Mouse (Mus musculus): ENCODE results near the gene Dnajc5g.

Dnajc5g gene

DNA sequence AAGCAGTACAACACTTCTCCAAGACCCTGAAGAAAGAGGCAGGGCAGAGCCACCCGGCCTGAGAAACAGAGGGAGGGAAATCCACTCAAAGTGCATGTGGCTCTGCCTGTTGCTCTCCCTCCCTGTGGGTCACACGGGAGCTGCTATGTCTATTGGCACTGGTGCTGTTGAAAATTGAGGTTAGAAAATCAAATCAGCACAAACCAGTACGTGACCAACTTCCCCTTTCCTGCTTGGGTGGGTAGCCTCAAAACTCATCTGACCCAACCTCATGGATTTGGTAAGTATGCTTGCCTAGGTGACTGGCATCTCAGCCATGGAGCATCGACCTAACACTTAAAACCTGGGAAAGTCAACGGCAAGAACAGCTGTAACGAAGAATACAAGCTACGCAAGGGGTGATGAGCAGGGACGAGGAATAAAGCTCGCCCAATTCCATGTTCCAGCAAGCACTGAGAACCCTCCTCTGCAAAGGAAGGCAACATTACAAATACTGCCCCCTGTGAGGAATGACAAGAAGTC lies at the start of gene Dnajc5g:
TSS of gene Dnajc5g (plus strand) at position 472 of the 522 bp plus-strand sequence.
- no peak for DNase-seq

DNA sequence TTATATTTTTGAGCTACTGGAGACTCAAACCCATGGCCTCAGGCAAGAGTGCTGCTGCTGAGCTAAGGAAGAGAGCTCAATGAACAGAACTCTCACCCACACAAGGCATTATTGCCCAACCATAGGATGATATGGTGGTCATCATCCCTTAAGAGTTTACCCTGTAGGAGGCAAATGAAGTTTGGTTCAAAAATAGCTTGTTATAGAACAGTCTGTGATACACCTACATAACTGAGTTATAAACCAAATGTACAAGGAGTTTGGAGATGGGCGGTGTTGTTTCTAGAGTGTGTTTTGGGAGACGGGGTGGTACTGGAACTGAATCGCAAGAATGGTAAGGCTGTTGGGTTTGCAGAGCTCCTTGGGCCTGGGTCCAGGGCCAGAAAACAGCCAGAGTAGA lies 36.3 kb upstream of the Dnajc5g start:
- no peak for DNase-seq

DNA sequence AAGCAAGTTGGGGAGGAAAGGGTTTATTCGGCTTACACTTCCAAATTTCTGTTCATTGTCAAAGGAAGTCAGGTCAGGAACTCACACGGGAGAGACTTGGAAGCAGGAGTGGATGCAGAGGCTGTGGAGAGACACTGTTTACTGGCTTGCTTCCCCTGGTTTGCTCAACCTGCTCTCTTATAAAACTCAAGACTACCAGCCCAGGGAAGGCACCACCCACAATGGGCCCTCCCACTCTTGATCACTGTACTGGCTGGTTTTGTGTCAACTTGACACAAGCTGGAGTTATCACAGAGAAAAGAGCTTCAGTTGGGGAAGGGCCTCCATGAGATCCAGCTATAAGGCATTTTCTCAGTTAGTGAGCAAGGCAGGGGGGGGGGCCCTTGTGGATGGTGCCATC lies 35.0 kb upstream of the Dnajc5g start:
- DNase-seq = no peak

DNA sequence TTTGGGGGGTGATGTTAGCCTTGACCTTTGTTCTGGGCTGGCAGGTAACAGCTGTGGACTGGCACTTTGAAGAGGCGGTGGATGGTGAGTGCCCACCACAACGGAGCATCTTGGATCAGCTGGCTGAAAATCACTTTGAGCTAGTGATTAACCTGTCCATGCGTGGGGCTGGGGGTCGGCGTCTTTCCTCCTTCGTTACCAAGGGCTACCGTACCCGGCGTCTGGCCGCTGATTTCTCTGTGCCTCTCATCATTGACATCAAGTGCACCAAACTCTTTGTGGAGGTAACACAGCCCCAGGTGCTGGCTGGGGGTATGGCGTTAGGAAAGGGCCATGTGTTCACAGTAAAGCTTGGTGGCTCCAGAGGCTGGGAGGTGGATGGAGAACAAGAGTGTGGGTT lies 34.3 kb upstream of the Dnajc5g start:
- DNase-seq = no peak

DNA sequence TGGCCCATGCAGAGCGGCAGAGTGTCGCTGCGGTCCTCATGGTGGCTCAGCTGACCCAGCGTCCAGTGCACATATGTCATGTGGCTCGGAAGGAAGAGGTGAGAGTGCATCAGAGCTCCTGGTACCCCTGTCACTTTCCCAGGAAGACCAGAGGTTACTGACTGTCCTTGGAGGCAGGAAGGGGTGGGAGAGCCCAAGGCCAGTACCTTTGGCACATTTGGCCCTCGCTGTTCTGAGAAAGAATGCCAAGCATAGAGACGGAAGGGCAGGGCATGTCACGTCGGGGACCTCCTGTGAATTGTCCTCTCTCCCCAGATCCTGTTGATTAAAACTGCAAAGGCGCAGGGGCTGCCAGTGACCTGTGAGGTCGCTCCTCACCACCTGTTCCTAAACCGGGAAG lies 32.9 kb upstream of the Dnajc5g start:
- DNase-seq = no peak

DNA sequence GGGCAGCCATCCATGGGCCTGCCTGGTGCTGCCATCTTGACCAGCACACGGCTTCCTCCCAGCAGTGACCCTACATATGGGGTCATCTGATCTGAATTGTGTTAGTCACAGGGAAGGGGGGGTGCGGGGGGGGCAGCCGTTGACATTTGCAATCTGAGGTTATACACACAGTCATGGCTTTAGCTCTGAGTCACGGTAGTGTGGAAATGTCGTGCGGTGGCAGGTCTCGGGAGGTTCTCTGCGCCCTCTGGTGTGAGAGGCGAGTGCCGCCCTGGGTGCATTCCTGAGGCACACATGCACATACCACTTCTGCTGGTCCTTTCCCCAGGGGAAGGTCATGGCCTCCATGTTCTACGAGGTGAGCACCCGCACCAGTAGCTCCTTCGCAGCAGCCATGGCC lies 29.7 kb upstream of the Dnajc5g start:
- no peak for DNase-seq

DNA sequence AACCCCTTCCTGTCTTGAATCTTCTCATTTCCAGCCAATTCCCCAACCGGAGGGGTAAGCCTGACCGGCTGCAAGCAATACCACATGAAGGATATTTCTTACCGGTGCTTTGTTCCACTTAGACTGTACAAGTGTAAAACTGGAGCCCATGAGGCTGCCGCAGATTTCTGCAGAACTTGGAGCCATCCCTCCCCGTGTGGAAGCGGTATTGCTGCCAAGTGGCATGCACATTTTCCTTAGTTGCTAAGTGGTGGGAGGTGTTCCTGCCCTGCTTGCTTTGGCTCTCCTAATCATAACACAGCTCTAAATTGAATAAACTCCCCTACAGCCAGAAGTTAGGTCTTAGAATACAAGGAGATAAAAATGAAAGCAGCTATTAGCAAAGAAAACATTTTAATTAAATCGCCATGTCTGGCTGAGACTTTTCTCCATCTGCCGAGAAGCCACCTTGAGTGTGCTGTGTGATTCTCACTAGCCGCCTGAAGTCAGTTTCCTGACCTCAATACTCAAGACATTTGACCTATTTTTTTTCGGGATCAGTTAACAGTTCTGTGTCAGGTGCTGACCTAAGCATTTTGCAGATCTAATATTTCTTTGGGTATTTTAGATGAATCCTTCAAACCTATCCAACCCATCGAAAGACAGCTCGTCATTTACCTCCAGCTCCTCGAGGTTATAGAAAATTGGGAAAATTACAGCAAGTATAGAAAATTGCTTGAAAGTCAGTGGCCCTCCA lies 25.9 kb upstream of the Dnajc5g start:
- DNase-seq = no peak

DNA sequence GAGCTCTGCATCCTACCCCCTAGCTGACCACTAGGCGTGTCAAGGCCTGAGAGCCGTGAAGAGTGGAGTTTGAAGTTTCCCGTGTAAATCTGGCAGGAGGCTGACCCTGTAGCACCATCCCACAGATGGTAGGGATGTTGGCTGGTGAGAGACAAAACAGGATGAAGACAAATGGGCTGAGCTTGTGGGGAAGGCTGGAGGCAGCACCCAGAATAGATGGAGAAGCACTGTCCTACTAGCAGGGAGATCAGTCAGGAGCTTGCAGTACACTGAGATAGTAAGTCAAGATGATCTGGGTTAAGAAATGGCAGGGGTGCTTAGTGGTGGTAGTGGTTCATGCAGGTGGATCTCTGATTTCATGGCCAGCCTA lies 25.3 kb upstream of the Dnajc5g start:
- DNase-seq = no peak

DNA sequence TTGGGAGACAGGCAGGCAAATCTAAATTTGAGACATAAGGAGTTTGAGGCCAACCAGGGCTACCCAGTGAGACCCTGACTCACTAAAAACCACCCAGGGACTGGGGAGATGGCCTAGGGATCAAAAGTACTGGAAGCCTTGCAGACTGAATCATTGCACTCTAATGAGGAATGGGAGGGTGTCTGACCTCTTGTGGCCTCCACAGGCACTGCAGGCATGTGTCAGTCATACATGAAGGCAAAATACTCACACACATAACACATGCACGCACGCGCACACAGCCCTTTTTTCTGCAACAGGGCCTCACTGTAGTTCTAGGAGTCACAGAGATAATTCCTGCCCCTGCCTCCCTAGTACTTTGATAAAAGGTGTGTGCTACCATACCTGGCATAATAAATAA lies 24.7 kb upstream of the Dnajc5g start:
- peak; percentile 60 for DNase-seq

DNA sequence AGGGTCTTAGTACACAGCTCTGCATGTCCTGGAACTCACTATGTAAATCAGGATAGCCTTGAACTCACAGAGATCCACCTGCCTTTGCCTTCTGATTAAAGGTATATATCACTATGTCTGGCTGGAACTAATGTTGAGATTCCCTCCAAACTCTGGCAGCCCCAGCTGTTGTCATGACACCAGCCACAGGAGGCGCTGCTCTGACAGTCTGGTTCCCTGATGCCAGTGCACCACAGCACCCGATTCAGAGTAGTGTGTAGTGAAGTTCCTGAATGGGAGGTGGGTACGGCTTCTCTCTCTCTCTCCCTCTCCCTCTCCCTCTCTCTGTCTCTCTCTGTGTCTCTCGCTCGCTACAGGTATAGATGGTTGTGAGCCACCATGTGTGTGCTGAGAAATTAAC lies 23.7 kb upstream of the Dnajc5g start:
- DNase-seq = peak; percentile 68

DNA sequence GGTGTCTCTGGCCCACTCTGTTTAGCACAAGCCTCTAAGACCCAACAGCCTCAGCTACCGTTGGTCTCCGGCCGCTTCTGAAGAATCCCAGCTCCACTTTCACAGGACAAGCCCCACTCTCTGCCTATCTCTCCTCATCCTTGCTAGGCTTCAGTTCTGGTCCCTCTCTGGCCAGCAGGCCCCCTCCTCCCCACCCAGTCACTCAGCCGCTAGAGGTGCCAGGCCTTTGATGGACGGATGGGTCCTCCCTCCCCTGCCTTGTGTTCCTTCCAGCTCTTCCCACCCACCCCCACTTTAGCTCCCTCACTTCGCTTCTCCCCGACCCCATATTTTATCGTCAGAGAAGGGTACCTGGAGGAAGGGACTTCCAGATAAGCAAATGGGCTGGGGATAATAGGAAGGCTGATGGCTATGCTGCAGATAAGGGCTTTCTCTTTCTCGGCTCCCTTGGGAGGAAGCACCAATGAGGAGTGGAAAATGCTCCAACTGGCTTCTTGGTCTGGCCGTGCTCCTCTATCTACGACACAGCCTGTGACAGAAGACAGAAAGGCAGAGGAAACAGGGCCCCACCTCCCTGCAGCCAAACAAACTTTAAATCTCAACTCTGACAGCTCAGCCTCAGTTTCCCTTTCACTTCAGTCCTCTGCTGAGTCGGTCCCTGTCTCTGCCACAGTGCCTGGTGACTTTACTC lies 23.0 kb upstream of the Dnajc5g start:
- DNase-seq = peak; percentile 4

DNA sequence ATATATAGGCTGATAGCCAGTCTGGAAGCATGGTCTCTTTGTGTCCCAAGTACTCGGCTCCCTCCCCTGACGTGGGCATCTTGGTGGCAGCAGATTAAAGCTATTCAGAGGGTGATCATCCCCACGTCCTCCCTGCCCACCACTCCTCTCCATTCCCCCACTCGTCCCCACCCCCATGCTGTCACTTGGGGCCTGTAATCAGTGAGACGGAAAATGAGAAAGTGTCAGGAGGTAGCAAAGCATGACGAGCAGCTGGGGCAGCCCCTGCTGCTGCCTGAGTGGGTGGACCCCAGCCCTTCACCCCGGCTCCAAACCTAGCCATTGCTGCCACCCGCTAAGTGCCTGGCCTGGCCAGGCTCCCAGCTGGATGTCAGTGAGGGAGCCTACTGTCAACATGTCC lies 22.1 kb upstream of the Dnajc5g start:
- no peak for DNase-seq

DNA sequence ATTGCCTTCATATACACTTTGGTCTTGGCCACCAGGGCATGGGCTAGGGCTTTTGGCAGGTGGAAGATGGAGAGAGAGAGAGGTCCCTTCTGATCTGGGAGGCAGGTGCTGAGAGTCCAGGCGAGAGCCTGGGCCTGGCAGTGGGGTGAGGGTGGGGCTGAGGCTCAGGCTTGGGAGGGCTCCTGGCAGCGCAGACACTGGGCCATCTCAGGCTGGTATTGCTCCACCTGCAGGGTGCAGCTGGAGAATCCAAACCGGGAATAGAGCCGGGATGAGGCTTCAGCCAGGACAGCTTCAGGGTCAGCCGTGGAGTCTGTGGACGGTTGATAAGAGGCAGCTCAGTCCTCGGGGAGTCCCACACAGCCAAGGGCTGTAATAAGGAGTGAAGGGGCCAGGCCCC lies 19.5 kb upstream of the Dnajc5g start:
- DNase-seq = no peak

DNA sequence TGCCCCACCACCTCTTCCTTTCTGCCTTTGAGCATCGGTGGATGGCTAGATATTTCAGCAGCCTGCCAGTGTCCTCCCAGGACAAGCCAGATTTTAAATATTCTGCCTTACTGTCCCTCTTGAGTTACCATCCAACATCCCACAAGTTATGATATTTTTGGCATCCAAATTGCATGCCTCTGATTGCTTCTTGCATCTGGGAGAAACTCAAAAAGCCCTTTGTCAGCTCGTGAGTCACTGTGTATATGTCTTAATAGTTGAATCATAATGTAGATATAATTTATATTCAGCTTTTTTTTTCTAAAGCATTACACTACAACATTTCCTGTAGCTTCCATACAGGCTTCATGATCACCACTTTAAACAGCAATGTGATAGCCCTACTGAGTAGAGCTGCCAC lies 19.0 kb upstream of the Dnajc5g start:
- no peak for DNase-seq

DNA sequence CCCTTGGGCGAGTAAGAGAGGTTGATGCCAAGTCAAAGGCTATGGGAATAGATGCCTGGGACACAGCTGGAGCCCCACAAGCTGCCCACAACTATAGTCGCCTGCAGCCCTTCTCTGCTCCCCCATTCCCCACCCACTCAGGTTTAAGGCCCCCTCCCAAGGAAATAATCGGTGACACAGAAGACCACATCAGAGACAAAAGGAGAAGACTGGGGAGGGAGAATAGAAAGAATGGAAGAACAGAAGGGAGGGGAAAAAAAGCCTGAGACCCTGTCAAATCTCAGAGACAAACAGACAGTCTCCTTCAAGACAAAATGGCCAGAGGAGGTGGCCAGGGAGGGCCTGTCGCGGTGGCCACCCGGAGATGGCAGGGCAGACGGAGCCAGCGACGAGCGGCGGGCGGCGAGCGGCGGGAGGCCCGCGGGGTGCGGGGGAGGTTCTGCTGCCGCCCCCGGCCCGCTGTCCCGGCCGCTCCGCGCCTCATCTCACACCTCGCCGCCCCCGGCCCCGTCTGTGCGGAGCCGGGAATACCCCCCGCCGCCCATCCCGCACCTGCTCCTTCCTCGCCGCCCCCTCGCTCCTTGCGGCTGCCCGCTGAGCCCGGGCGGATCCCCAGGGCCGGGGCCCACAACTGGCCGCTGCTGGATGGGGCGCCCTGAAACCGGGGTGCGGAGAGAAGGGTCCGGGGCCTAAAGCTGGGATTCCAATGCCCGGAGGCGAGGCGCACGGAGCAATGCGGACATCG lies 13.7 kb upstream of the Dnajc5g start:
- peak; percentile 7 for DNase-seq

DNA sequence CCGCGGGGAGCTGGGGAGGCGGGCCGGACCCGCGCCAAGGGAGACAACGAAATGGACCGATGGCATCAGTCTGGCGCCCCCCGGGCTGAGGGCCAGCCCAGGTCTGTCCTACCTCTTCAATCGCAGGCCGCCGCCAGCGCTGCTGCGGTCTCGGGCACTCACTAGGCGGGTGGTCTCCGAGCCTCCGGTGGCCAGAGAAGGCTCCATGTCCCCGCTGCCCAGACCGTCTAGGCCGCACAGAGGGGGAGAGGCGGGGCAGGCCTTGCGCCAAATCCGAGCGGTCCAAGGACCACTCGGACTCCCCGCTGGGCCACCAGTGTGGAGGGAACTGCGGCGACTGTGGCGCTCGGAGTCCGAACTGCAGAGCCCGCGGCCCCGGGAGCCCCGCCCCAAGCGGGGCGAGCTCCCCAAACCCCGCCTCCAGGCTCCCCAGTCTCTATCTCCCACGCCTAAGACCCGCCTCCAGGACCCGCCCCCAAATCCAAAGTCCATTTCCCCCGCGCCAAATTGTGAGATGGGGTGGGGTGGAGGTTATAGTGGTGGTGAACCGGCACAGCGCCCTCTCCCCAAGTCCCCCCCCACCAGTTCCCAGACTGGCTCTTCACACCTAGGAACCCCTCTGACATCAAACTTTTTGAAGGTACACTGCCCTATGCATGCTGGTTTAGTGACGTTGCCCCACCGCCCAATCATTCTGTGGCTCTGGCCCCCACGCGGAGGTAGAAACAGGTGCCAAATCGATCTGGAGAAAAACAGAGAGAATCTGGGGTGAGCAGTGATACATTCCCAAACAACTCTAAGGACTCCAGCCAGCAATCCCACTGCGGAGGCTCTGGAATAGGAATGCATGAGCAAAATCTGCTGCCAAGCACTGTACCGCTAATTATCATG lies 12.7 kb upstream of the Dnajc5g start:
- peak; percentile 49 for DNase-seq

DNA sequence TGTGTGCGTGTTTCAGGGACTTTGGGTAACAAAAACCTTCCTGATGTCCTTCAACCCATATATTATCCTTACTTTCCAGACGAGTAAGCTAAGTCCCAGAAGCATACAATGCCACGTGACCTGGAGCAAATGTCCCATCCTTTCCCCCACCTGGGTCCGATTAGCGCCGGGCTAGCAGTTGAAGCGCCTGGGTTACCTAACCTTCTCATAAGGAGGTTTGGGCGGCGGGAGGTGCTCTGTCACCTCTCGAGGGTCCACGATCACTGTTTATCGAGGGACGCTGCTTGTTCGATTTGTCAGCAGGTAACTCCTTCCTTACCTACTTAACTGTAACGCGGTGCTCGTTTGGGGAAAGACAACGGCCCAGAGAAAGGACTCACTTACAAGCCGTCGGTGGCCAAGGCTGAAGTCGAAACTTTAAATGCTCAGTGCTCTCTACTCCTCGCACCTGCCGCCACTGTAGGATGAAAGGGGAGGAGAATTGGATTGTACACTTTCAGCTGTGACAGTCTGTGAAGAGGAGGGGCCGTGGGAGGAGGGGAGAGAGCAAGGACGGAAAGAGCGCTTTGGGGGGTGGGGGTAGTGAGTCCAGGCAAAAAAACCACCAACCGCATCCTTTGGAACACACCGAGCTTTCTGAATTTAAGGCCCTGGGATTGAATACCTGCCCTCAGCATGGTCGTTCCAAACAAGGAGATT lies 11.8 kb upstream of the Dnajc5g start:
- DNase-seq = no peak

DNA sequence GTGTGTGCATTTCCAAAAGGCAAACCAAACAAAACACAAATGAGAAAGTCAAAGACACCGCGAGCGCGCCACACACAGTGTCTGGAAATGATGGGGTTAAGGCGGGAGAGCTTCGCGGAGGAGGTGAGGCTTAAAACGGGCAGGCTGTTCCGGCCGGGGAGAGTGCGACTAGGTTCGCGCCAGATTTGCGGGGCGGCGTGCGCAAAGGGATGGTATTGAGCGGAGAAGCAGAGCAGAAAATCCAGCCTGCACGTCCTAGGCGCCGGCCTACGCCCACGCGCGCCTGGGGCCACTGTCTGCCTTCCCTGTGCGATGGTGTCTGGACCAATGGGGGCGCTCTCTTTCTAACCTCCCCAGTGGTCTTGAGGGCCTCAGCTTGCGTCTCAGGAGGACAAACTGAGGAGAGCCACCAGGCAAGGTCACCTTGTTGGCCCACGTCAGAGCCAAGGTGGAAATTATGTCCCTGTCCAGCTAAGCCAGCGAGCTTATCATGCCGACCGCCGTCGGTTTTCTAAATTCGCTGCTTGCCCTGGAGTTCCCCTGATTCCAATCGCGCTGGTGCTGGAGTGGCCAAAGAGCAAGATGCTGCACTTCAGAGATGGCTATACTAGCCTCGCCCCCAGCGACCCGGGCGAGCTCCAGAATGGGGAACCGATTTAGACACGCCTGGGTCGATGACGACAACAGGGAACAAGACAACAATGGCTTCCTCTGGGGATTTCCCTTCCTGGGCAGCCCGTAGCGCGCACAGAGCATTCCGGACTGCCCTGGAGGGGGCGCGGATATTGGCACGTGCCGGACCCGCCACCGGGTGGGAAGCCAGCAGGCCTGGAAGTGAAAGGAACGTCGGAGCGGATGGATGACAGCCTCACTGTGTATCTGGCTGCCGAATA lies 11.0 kb upstream of the Dnajc5g start:
- DNase-seq = peak; percentile 45

DNA sequence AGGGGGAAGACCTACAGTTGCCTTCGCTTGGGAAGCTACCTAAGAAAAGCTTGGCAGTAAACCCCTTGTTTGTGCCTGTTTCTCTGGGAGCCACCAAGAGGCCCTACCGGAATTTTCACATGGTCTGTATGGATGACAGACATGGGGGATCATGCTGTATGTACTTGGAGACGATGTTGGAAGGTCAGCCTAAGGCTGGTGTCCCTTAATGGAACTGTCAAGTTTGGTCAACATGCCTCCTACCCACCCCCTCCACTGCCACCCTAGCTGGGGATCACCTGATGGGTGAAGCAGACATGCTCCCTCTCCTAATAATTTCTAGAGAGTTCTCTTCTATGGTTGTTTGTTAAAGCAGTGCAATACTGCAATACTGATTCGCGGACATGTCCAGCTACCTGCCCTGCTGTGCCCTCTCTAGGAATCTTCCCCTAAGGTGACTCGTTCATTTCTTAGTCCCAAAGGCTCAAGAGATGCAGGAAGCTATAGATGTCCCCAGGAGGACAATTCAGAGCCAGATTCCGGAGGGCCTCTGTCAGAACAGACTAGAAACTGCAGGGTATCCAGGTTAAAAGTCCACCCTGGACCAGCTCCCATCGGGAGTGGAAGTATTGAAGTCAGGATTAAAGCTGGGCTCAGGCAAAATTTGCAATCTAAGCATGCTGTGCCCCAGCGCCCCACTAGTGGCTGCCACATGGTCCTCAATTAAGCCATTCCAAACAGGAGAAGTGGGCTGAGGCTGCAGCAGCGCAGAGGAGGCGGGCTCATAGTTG lies 10.2 kb upstream of the Dnajc5g start:
- no peak for DNase-seq

DNA sequence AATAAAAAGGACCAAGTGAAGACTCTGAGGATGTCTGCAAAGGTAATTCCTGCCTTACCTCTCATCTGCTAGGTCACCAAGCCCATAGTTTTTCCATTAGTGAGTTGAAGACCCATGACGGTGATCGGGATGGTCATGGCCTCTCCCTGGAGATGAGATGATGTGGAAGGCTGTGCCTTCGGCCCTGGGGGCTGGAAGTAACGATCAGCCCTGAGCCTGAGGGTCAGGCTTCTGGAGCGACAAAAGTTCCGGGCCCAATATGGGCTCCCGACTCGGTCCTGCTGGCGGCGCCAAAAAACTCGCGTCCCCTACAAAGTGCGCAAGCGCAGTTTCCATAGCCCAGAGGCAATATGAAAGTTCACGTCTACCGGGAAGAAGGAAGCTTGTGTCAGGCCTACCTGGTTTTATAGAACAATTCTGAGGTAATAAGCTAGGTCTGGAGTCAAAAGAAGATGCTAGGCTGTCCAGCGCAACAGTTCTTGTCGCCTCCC lies 2.0 kb downstream of the Dnajc5g start, which contains the start of gene Slc30a3:
TSS of gene Slc30a3 (minus strand) at position 238 of the 491 bp plus-strand sequence.
- no peak for DNase-seq

Data from thymus, postnatal 25 days (tissue).